Mouse (Mus musculus): Measurements from ENCODE around the gene Psmb6. TPM values are rescaled to one million over a fixed set of nuclear protein-coding genes. Genes with fewer than 3 reads are reported as not detected.

The Psmb6 gene
- polyA plus RNA-seq, 1 experiment from 2014 or later, result 792 TPM

- 50% methylated on average over 9 of the region's 9 CpGs for WGBS
- no peak within 1 kb of the TSS; the same call in 1 of the 2 replicates for H3K9ac ChIP-seq (ENCODE audit: low read length)
These were observed 20.2 kb upstream of the Psmb6 start, which contains the start of gene Tm4sf5 for GRCm38 (mm10) chr11:70504970-70505369. TSS of gene Tm4sf5 (plus strand) at chr11:70505244.

GRCm38 (mm10) chr11:70506385-70506784, 18.8 kb upstream of the Psmb6 start:
- no peak overlapping the region for H3K27ac ChIP-seq (ENCODE audit: low read depth)
- H3K9me3 ChIP-seq (ENCODE audit: control insufficient read depth, low read length), result no peaks in the 10 kb centered on the region
- H3K9ac ChIP-seq (ENCODE audit: low read length), result no peak overlapping the region
- ATAC-seq (replicated peaks; ENCODE audit: low FRiP score, low TSS enrichment, low read depth) (no peak), DNase-seq (ENCODE audit: low spot score) (peak; percentile 82)
- H3K4me3 ChIP-seq (ENCODE audit: low read depth, low read length), result no peak overlapping the region
- peaks cover 7% of the 10 kb centered on the region; the same call in 1 of the 2 replicates for H3K27me3 ChIP-seq (replicated peaks; ENCODE audit: control insufficient read depth, insufficient read depth, low read length)
- peak overlapping the region; percentile 23; the same call in 1 of the 2 replicates for H3K4me2 ChIP-seq (ENCODE audit: low read length)
- H3K4me1 ChIP-seq (replicated peaks; ENCODE audit: control insufficient read depth, insufficient read depth, low read length), result peaks cover 6% of the 10 kb centered on the region; the same call in 1 of the 2 replicates
- no peaks in the 10 kb centered on the region for H3K36me3 ChIP-seq (ENCODE audit: control insufficient read depth, insufficient read depth, low read length)
- 22% methylated on average over 4 of the region's 4 CpGs for WGBS

More at GRCm38 (mm10) chr11:70504970-70505369, 20.2 kb upstream of the Psmb6 start, which contains the start of gene Tm4sf5:
- ATAC-seq (replicated peaks; ENCODE audit: low FRiP score, low TSS enrichment, low read depth), result peak; percentile 85
- Histone ChIP-seq H3K4me3 (ENCODE audit: low read depth, low read length) (peak within 1 kb of the TSS; percentile 22), H3K9me3 (ENCODE audit: control insufficient read depth, low read length) (no peaks in the 10 kb centered on the region), H3K36me3 (ENCODE audit: control insufficient read depth, insufficient read depth, low read length) (no peaks in the 10 kb centered on the region), H3K27me3 (replicated peaks; ENCODE audit: control insufficient read depth, insufficient read depth, low read length) (peaks cover 7% of the 10 kb centered on the region; the same call in 1 of the 2 replicates), H3K4me1 (replicated peaks; ENCODE audit: control insufficient read depth, insufficient read depth, low read length) (peaks cover 6% of the 10 kb centered on the region; the same call in 1 of the 2 replicates), H3K27ac (ENCODE audit: low read depth) (peak within 1 kb of the TSS; percentile 75), H3K4me2 (ENCODE audit: low read length) (peak within 1 kb of the TSS; percentile 39)
- no peak for DNase-seq (ENCODE audit: low spot score)

- peaks cover 6% of the 10 kb centered on the region; the same call in 1 of the 2 replicates for H3K4me1 ChIP-seq (replicated peaks; ENCODE audit: control insufficient read depth, insufficient read depth, low read length)
- H3K9me3 ChIP-seq (ENCODE audit: control insufficient read depth, low read length), result no peaks in the 10 kb centered on the region
- ATAC-seq (replicated peaks; ENCODE audit: low FRiP score, low TSS enrichment, low read depth), result no peak
- H3K27me3 ChIP-seq (replicated peaks; ENCODE audit: control insufficient read depth, insufficient read depth, low read length), result peaks cover 7% of the 10 kb centered on the region; the same call in 1 of the 2 replicates
- WGBS, result 70% methylated on average over 7 of the region's 7 CpGs
- no peak overlapping the region for H3K4me2 ChIP-seq (ENCODE audit: low read length)
- DNase-seq (ENCODE audit: low spot score), result no peak
- H3K9ac ChIP-seq (ENCODE audit: low read length), result no peak overlapping the region
- H3K4me3 ChIP-seq (ENCODE audit: low read depth, low read length), result no peak overlapping the region
- no peaks in the 10 kb centered on the region for H3K36me3 ChIP-seq (ENCODE audit: control insufficient read depth, insufficient read depth, low read length)
- no peak overlapping the region for H3K27ac ChIP-seq (ENCODE audit: low read depth)
These were observed 18.1 kb upstream of the Psmb6 start for GRCm38 (mm10) chr11:70506962-70507515.

- no peaks in the 10 kb centered on the region for H3K9me3 ChIP-seq (ENCODE audit: control insufficient read depth, low read length)
- H3K9ac ChIP-seq (ENCODE audit: low read length), result no peak overlapping the region
- no peak overlapping the region for H3K4me3 ChIP-seq (ENCODE audit: low read depth, low read length)
- peaks cover 7% of the 10 kb centered on the region; the same call in 1 of the 2 replicates for H3K27me3 ChIP-seq (replicated peaks; ENCODE audit: control insufficient read depth, insufficient read depth, low read length)
- WGBS, result 13% methylated on average over 19 of the region's 19 CpGs
- DNase-seq (ENCODE audit: low spot score), result peak; percentile 68
- peaks cover 6% of the 10 kb centered on the region; the same call in 1 of the 2 replicates for H3K4me1 ChIP-seq (replicated peaks; ENCODE audit: control insufficient read depth, insufficient read depth, low read length)
- H3K27ac ChIP-seq (ENCODE audit: low read depth), result no peak overlapping the region
- H3K36me3 ChIP-seq (ENCODE audit: control insufficient read depth, insufficient read depth, low read length), result no peaks in the 10 kb centered on the region
- H3K4me2 ChIP-seq (ENCODE audit: low read length), result peak overlapping the region; percentile 20; the same call in 1 of the 2 replicates
- ATAC-seq (replicated peaks; ENCODE audit: low FRiP score, low TSS enrichment, low read depth), result no peak
These were observed 15.2 kb upstream of the Psmb6 start for GRCm38 (mm10) chr11:70509753-70510564.

GRCm38 (mm10) chr11:70511242-70511641, 13.9 kb upstream of the Psmb6 start:
- H3K9ac ChIP-seq (ENCODE audit: low read length), result no peak overlapping the region
- H3K27ac ChIP-seq (ENCODE audit: low read depth), result no peak overlapping the region
- peaks cover 4% of the 10 kb centered on the region; the same call in 1 of the 2 replicates for H3K4me1 ChIP-seq (replicated peaks; ENCODE audit: control insufficient read depth, insufficient read depth, low read length)
- no peaks in the 10 kb centered on the region for H3K9me3 ChIP-seq (ENCODE audit: control insufficient read depth, low read length)
- no peak overlapping the region for H3K4me2 ChIP-seq (ENCODE audit: low read length)
- no peak overlapping the region for H3K4me3 ChIP-seq (ENCODE audit: low read depth, low read length)
- 73% methylated on average over 2 of the region's 2 CpGs for WGBS
- DNase-seq (ENCODE audit: low spot score), result no peak
- no peak for ATAC-seq (replicated peaks; ENCODE audit: low FRiP score, low TSS enrichment, low read depth)
- no peaks in the 10 kb centered on the region for H3K36me3 ChIP-seq (ENCODE audit: control insufficient read depth, insufficient read depth, low read length)
- H3K27me3 ChIP-seq (replicated peaks; ENCODE audit: control insufficient read depth, insufficient read depth, low read length), result peaks cover 7% of the 10 kb centered on the region; the same call in 1 of the 2 replicates

GRCm38 (mm10) chr11:70511825-70512224, 13.3 kb upstream of the Psmb6 start:
- WGBS, result 91% methylated on average over 7 of the region's 7 CpGs
- H3K4me2 ChIP-seq (ENCODE audit: low read length), result no peak overlapping the region
- no peaks in the 10 kb centered on the region for H3K9me3 ChIP-seq (ENCODE audit: control insufficient read depth, low read length)
- ATAC-seq (replicated peaks; ENCODE audit: low FRiP score, low TSS enrichment, low read depth), result no peak
- peaks cover 3% of the 10 kb centered on the region; the same call in 1 of the 2 replicates for H3K4me1 ChIP-seq (replicated peaks; ENCODE audit: control insufficient read depth, insufficient read depth, low read length)
- H3K4me3 ChIP-seq (ENCODE audit: low read depth, low read length), result no peak overlapping the region
- H3K27me3 ChIP-seq (replicated peaks; ENCODE audit: control insufficient read depth, insufficient read depth, low read length), result peaks cover 7% of the 10 kb centered on the region; the same call in 1 of the 2 replicates
- no peak for DNase-seq (ENCODE audit: low spot score)
- no peak overlapping the region for H3K27ac ChIP-seq (ENCODE audit: low read depth)
- no peak overlapping the region for H3K9ac ChIP-seq (ENCODE audit: low read length)
- H3K36me3 ChIP-seq (ENCODE audit: control insufficient read depth, insufficient read depth, low read length), result no peaks in the 10 kb centered on the region

- Histone ChIP-seq H3K4me1 (replicated peaks; ENCODE audit: control insufficient read depth, insufficient read depth, low read length) (peaks cover 3% of the 10 kb centered on the region; the same call in 1 of the 2 replicates), H3K36me3 (ENCODE audit: control insufficient read depth, insufficient read depth, low read length) (no peaks in the 10 kb centered on the region), H3K9me3 (ENCODE audit: control insufficient read depth, low read length) (no peaks in the 10 kb centered on the region), H3K9ac (ENCODE audit: low read length) (no peak overlapping the region), H3K27me3 (replicated peaks; ENCODE audit: control insufficient read depth, insufficient read depth, low read length) (peaks cover 7% of the 10 kb centered on the region; the same call in 1 of the 2 replicates), H3K27ac (ENCODE audit: low read depth) (no peak overlapping the region), H3K4me2 (ENCODE audit: low read length) (no peak overlapping the region), H3K4me3 (ENCODE audit: low read depth, low read length) (no peak overlapping the region)
- DNase-seq (ENCODE audit: low spot score) (no peak), ATAC-seq (replicated peaks; ENCODE audit: low FRiP score, low TSS enrichment, low read depth) (no peak)
- 79% methylated on average over 7 of the region's 7 CpGs for WGBS
These were observed 12.3 kb upstream of the Psmb6 start for GRCm38 (mm10) chr11:70512709-70513342.

GRCm38 (mm10) chr11:70513520-70513919, 11.6 kb upstream of the Psmb6 start:
- peaks cover 3% of the 10 kb centered on the region; the same call in 1 of the 2 replicates for H3K4me1 ChIP-seq (replicated peaks; ENCODE audit: control insufficient read depth, insufficient read depth, low read length)
- H3K9me3 ChIP-seq (ENCODE audit: control insufficient read depth, low read length), result no peaks in the 10 kb centered on the region
- H3K27ac ChIP-seq (ENCODE audit: low read depth), result no peak overlapping the region
- no peak for DNase-seq (ENCODE audit: low spot score)
- peaks cover 7% of the 10 kb centered on the region; the same call in 1 of the 2 replicates for H3K27me3 ChIP-seq (replicated peaks; ENCODE audit: control insufficient read depth, insufficient read depth, low read length)
- H3K36me3 ChIP-seq (ENCODE audit: control insufficient read depth, insufficient read depth, low read length), result no peaks in the 10 kb centered on the region
- WGBS, result 55% methylated on average over 11 of the region's 11 CpGs
- no peak overlapping the region for H3K9ac ChIP-seq (ENCODE audit: low read length)
- no peak overlapping the region for H3K4me3 ChIP-seq (ENCODE audit: low read depth, low read length)
- H3K4me2 ChIP-seq (ENCODE audit: low read length), result no peak overlapping the region
- no peak for ATAC-seq (replicated peaks; ENCODE audit: low FRiP score, low TSS enrichment, low read depth)
